Mouse (Mus musculus) heart, postnatal 0 days (tissue): ENCODE data around the gene Tbck.

ENCODE experiments used
- CTCF ChIP-seq: IDR thresholded peaks from 2 replicates; pipeline ENCODE4 v1.5.1; 2016; ENCODE audit warnings: antibody characterized with exemption, control low read depth, low read depth
- EP300 ChIP-seq: IDR thresholded peaks from 2 replicates; pipeline ENCODE4 v1.6.1; 2016; ENCODE audit warnings: antibody characterized with exemption, low read depth

DNA sequence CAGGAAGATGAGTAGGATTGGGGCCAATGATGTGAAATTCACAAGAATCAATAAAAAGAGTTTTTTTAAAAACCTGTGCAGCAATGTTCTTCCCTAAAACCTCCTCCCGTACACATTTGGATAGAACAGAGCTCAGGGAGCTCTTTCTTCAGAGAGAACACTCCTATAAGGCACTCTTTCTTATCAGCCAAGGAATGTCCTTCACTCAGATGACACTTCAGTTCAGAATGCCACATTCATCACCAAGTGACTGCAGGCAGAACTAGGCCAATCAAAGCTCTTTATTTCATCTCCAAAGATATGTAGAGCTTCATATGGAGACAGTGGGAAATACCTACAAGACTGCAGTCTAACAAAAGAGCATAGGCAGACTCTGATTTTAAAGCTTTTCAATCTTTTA, 116.3 kb downstream of the Tbck start:
- no peak for TF ChIP-seq CTCF
- no peak for TF ChIP-seq EP300
